ENCODE assay signal across 8 mouse cellular contexts in the genomic region with DNA sequence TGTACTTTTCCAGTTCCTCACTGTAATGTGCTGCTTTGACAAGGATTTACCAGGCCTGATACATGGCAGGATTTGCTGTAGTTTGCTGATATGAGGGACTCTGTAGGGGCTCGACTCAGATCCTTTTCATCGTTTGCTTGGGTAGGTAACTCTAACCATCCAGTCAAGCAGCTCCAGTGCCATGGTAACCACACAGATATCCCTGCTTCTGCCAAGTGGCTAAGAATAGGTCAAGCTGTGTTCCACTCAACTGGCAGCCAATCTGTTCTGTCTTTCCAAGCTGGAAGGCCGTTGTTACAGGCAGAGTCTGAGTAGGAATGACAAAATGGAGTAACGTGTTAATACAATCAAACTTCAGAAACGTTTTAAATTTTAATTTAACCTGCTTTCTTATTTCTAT.
DNase-seq lines count a peak whose midpoint lies in the region; ATAC-seq lines count a peak whose summit lies in the region.

No protein-coding gene starts in this region.

- no peak for DNase-seq in frontal cortex, postnatal 25 days (ENCODE audit: low spot score in 2 of 2)
- peak; percentile 35 to 52 for DNase-seq in right cerebral cortex, postnatal 10 days (ENCODE audit: low spot score in 2 of 2)
- no peak for DNase-seq in right cerebral cortex, postnatal 14 days
- peak; percentile 4 for DNase-seq in layer of hippocampus, adult 9-10 months (ENCODE audit: low spot score)
- no peak for DNase-seq in urinary bladder, postnatal 36 days (ENCODE audit: low spot score in 2 of 2)
- no peak for DNase-seq in adrenal gland, postnatal 4 days (ENCODE audit: low spot score in 2 of 2)
- DNase-seq in lung, postnatal 36 days, result no peak

- ATAC-seq in frontal cortex, adult (ENCODE audit: low TSS enrichment), result peak; percentile 88

Comparison
In these comparisons a context has a peak if more than half of its experiments do, and no peak if none do; other contexts are left out.
1. DNase-seq: peak in right cerebral cortex, postnatal 10 days (2 of 2) and layer of hippocampus, adult 9-10 months (single experiment); none in frontal cortex, postnatal 25 days (0 of 2), right cerebral cortex, postnatal 14 days (single experiment), urinary bladder, postnatal 36 days (0 of 2), adrenal gland, postnatal 4 days (0 of 2) and lung, postnatal 36 days (single experiment).